Mouse (Mus musculus): ENCODE measurements around the gene Ahsa1. TPM values are rescaled to one million over a fixed set of nuclear protein-coding genes. Genes with fewer than 3 reads are reported as not detected.

Gene Ahsa1
- polyA plus RNA-seq, 1 experiment, result 90.4 TPM

GRCm38 (mm10) chr12:87279350-87279749, 13.1 kb downstream of the Ahsa1 start:
- peaks cover 2% of the 10 kb centered on the region for H3K27me3 ChIP-seq (replicated peaks)
- H3K9me3 ChIP-seq, result no peaks in the 10 kb centered on the region; the same call in 1 of the 2 replicates
- no peak overlapping the region for H3K4me3 ChIP-seq (replicated peaks)
- TF ChIP-seq GATA1 (IDR thresholded peaks at IDR 0.05; ENCODE audit: borderline replicate concordance, low read length) (no peak), FLI1 (IDR thresholded peaks at IDR 0.05; ENCODE audit: low read length) (no peak)
- peaks cover 40% of the 10 kb centered on the region for H3K36me3 ChIP-seq (replicated peaks; ENCODE audit: low read length)
- peaks cover 96% of the 10 kb centered on the region for H3K4me1 ChIP-seq

- Histone ChIP-seq H3K27me3 (replicated peaks) (peaks cover 4% of the 10 kb centered on the region), H3K4me1 (peaks cover 96% of the 10 kb centered on the region), H3K4me3 (replicated peaks) (peak overlapping the region; percentile 54), H3K9me3 (no peaks in the 10 kb centered on the region; the same call in 1 of the 2 replicates), H3K36me3 (replicated peaks; ENCODE audit: low read length) (peaks cover 34% of the 10 kb centered on the region)
- TF ChIP-seq FLI1 (IDR thresholded peaks at IDR 0.05; ENCODE audit: low read length) (no peak), GATA1 (IDR thresholded peaks at IDR 0.05; ENCODE audit: borderline replicate concordance, low read length) (no peak)
These were observed 13.6 kb downstream of the Ahsa1 start for GRCm38 (mm10) chr12:87279879-87280278.

- Histone ChIP-seq H3K36me3 (replicated peaks; ENCODE audit: low read length) (peaks cover 15% of the 10 kb centered on the region), H3K4me3 (replicated peaks) (no peak overlapping the region), H3K4me1 (peaks cover 84% of the 10 kb centered on the region), H3K27me3 (replicated peaks) (peaks cover 17% of the 10 kb centered on the region), H3K9me3 (no peaks in the 10 kb centered on the region; the same call in 1 of the 2 replicates)
- peak; percentile 69; the same call in 1 of the 3 replicates for TF ChIP-seq GATA1 (IDR thresholded peaks at IDR 0.05; ENCODE audit: borderline replicate concordance, low read length)
- peak; percentile 53; the same call in 1 of the 2 replicates for TF ChIP-seq FLI1 (IDR thresholded peaks at IDR 0.05; ENCODE audit: low read length)
These were observed 15.5 kb downstream of the Ahsa1 start for GRCm38 (mm10) chr12:87281766-87282165.

DNA sequence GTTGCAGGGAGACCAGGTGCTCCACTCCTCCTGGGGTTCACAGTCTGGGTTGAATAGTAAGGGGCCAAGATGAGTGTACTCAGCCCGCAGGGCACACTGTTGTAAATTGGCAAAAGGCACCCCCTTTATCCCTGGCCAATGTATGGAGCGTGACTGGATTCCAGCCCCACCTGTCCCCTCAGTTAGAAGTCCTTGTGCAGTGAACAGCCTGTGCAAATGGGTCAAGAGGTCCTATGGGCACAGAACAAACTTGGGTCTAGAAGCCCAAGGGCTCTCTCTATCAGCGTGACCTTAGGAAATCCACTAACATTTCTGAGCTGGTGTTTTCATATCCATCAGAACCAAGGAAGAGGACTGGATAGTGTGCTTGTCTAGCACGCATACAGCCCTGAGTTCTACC, 16.5 kb downstream of the Ahsa1 start:
- H3K9me3 ChIP-seq, result peaks cover 3% of the 10 kb centered on the region
- H3K4me1 ChIP-seq, result peaks cover 75% of the 10 kb centered on the region
- H3K4me3 ChIP-seq (replicated peaks), result peak overlapping the region; percentile 28
- peaks cover 9% of the 10 kb centered on the region for H3K36me3 ChIP-seq (replicated peaks; ENCODE audit: low read length)
- H3K27me3 ChIP-seq (replicated peaks), result peaks cover 20% of the 10 kb centered on the region
- no peak for TF ChIP-seq FLI1 (IDR thresholded peaks at IDR 0.05; ENCODE audit: low read length)
- no peak for TF ChIP-seq GATA1 (IDR thresholded peaks at IDR 0.05; ENCODE audit: borderline replicate concordance, low read length)

DNA sequence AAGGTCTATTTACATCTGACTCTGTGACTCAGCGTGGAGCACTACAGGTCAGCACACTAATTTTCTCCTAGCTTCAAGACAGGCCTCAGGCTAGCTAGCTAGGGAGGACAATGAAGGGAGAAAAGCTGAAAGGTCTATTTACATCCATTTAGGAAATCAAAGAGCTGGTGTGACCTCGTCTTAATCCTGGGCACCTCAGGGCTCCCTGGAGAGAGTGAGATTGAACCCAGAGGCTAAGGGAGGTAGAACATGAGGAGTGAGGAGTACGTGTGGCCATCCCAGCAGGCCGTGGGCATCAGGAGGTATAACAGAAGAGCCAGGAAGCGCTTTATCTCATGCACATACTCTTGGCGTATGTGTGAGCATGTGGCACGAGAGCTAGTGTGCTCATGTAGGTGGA, 17.4 kb downstream of the Ahsa1 start:
- H3K4me3 ChIP-seq (replicated peaks), result no peak overlapping the region
- peaks cover 11% of the 10 kb centered on the region for H3K9me3 ChIP-seq
- H3K36me3 ChIP-seq (replicated peaks; ENCODE audit: low read length), result peaks cover 14% of the 10 kb centered on the region
- TF ChIP-seq GATA1 (IDR thresholded peaks at IDR 0.05; ENCODE audit: borderline replicate concordance, low read length), result no peak
- no peak for TF ChIP-seq FLI1 (IDR thresholded peaks at IDR 0.05; ENCODE audit: low read length)
- H3K4me1 ChIP-seq, result peaks cover 66% of the 10 kb centered on the region
- H3K27me3 ChIP-seq (replicated peaks), result peaks cover 20% of the 10 kb centered on the region

DNA sequence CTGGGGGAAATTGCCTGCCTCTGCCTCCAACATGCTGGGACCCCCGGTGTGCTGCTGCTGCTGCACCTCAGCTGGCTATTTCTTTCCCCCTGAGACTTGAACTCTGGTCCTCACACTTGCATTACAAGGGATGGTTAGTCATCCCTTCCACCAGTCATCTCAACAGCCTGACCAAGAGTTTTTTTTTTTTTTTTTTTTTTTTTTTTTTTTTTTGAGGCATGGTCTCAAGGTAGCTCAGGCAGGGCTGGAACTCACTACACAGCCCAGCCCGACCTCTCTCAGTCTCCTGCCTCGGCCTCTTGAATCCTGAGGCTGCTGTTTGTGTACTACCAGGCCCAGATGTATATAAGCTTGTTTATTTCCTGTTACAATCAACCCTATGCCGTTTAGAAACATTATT, 18.0 kb downstream of the Ahsa1 start:
- H3K27me3 ChIP-seq (replicated peaks), result peaks cover 23% of the 10 kb centered on the region
- H3K4me1 ChIP-seq, result peaks cover 60% of the 10 kb centered on the region
- TF ChIP-seq FLI1 (IDR thresholded peaks at IDR 0.05; ENCODE audit: low read length) (no peak), GATA1 (IDR thresholded peaks at IDR 0.05; ENCODE audit: borderline replicate concordance, low read length) (no peak)
- H3K4me3 ChIP-seq (replicated peaks), result no peak overlapping the region
- H3K36me3 ChIP-seq (replicated peaks; ENCODE audit: low read length), result peaks cover 14% of the 10 kb centered on the region
- peaks cover 11% of the 10 kb centered on the region for H3K9me3 ChIP-seq

DNA sequence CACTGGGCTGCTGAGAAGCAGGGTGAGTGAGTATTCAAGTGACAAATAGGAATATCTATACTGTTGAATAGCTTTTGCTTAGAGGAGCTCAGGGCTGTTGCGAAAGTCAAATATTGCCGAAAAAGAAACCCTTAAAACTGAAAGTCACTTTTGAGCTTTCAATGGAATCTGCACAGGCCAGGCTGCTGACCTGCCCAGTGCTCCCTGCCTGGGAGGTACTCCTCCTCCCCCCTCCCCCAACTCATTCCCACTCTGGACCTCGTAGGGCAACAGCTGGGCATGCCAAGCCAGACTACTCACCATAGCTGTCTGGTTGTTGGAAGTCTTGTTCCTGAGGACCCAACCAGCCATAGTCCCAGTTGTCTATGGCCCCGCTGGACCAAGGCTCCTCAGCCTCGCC, 18.4 kb downstream of the Ahsa1 start:
- Histone ChIP-seq H3K4me1 (peaks cover 55% of the 10 kb centered on the region), H3K9me3 (peaks cover 11% of the 10 kb centered on the region), H3K4me3 (replicated peaks) (no peak overlapping the region), H3K36me3 (replicated peaks; ENCODE audit: low read length) (peaks cover 13% of the 10 kb centered on the region), H3K27me3 (replicated peaks) (peaks cover 25% of the 10 kb centered on the region)
- TF ChIP-seq GATA1 (IDR thresholded peaks at IDR 0.05; ENCODE audit: borderline replicate concordance, low read length) (no peak), FLI1 (IDR thresholded peaks at IDR 0.05; ENCODE audit: low read length) (no peak)

DNA sequence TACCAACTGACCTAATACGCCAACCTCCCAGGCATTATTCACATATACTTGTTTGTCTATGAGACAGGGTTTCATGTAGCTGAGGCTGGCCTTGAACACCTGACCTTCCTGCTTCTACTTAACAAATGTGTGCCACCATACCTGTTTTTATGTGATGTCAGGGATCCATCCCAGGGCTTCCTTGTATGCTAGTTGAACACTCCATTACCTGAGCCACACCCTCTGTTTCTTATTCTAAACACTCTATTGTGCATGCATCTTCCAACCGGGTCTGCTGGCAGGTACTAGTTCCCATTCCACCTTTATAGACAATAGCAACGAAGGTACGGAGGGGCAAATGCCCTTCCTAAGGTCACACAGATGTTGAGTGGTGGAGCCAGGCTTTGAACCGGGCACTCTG, 22.8 kb downstream of the Ahsa1 start:
- Histone ChIP-seq H3K9me3 (peaks cover 16% of the 10 kb centered on the region), H3K4me1 (peaks cover 18% of the 10 kb centered on the region), H3K27me3 (replicated peaks) (peaks cover 38% of the 10 kb centered on the region), H3K36me3 (replicated peaks; ENCODE audit: low read length) (peaks cover 5% of the 10 kb centered on the region), H3K4me3 (replicated peaks) (no peak overlapping the region)
- TF ChIP-seq GATA1 (IDR thresholded peaks at IDR 0.05; ENCODE audit: borderline replicate concordance, low read length) (no peak), FLI1 (IDR thresholded peaks at IDR 0.05; ENCODE audit: low read length) (no peak)

DNA sequence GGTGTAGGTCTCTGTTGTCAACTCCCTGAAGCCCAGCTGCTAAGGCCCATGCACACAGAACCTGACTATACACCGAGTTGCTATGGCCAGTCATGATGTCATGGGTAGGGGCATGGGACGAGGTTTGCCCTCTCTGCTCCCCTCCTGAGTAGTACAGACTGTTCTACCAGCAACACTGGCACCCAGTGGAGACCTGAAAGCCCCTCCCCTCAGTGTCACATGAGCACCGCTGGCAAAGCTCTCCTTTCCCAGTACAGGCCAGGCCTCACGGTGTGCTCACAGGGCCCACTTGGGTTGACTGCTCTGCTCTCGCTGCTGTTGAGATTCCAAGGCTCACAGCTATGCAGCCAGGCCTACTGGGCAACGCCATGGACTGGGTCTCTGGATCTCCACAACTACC, 27.7 kb downstream of the Ahsa1 start:
- TF ChIP-seq GATA1 (IDR thresholded peaks at IDR 0.05; ENCODE audit: borderline replicate concordance, low read length), result no peak
- TF ChIP-seq FLI1 (IDR thresholded peaks at IDR 0.05; ENCODE audit: low read length), result no peak
- Histone ChIP-seq H3K36me3 (replicated peaks; ENCODE audit: low read length) (no peaks in the 10 kb centered on the region), H3K9me3 (peaks cover 5% of the 10 kb centered on the region), H3K4me1 (peaks cover 10% of the 10 kb centered on the region), H3K27me3 (replicated peaks) (peaks cover 43% of the 10 kb centered on the region), H3K4me3 (replicated peaks) (no peak overlapping the region)

GRCm38 (mm10) chr12:87299037-87299656, 32.9 kb downstream of the Ahsa1 start:
- no peaks in the 10 kb centered on the region for H3K9me3 ChIP-seq
- no peaks in the 10 kb centered on the region for H3K36me3 ChIP-seq (replicated peaks; ENCODE audit: low read length)
- TF ChIP-seq FLI1 (IDR thresholded peaks at IDR 0.05; ENCODE audit: low read length) (no peak), GATA1 (IDR thresholded peaks at IDR 0.05; ENCODE audit: borderline replicate concordance, low read length) (no peak)
- peaks cover 23% of the 10 kb centered on the region for H3K4me1 ChIP-seq
- peak overlapping the region; percentile 92 for H3K4me3 ChIP-seq (replicated peaks)
- peaks cover 48% of the 10 kb centered on the region for H3K27me3 ChIP-seq (replicated peaks)

All from megakaryocyte, embryonic 14.5 days (primary cell).